ENCODE assay signal across 8 mouse cellular contexts in the genomic region with DNA sequence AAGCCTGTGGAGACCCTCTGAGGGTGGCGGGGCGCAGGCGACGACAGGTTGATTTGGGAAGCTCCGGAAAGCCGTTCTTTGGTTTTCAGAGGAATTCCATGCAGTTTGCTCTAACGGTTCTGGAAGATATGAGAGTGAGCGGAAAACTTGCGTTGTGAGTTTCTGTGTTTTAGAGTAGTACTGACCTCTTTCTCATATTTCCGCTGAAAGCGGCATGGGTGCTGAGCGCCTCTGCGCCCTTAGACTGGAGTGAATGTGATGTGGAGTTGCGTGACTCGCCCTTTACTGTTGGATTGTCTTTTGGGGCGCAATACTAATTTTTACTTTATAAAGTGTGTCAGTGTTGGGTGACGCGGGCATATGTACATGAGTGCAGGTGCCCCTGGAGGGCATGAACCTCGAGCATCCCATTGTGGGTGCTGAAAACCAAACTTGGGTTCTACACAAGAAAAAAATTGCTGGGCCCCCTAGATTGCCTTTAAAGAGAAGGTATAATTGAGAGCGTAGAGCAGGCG. TPM values are rescaled to one million over a fixed set of nuclear protein-coding genes. Genes with fewer than 3 reads are reported as not detected.
DNase-seq lines count a peak whose midpoint lies in the region; ATAC-seq and TF ChIP-seq lines count a peak whose summit lies in the region.

No protein-coding gene starts in this region.

- peaks cover 2 to 20% of the 10 kb centered on the region in 2 experiments for H3K36me3 ChIP-seq in CH12.LX (replicated peaks in 1 of 2; ENCODE audit: control insufficient read depth in 1 of 2, insufficient read depth in 1 of 2, low read length in 1 of 2)
- no peaks in the 10 kb centered on the region; the same call in 1 of the 2 replicates for H3K36me3 ChIP-seq in forebrain, embryonic 11.5 days (ENCODE audit: control insufficient read depth, insufficient read depth, low read length)
- 0 out of 2 replicates have a peak, but pooled peaks cover 3% of the 10 kb centered on the region for H3K36me3 ChIP-seq in limb, embryonic 15.5 days

- peak overlapping the region; percentile 88 for H3K4me2 ChIP-seq in CH12.LX (ENCODE audit: insufficient read depth, low read depth, poor library complexity, severe bottlenecking)
- peak overlapping the region; percentile 81 for H3K4me2 ChIP-seq in forebrain, embryonic 11.5 days (ENCODE audit: low read depth, low read length, severe bottlenecking)
- peak overlapping the region; percentile 81 for H3K4me2 ChIP-seq in limb, embryonic 15.5 days

- H3K79me2 ChIP-seq in CH12.LX (replicated peaks; ENCODE audit: control insufficient read depth, extremely low read depth, insufficient read depth, poor library complexity, severe bottlenecking), result peaks cover 39% of the 10 kb centered on the region

- H3K9me3 ChIP-seq in CH12.LX (replicated peaks; ENCODE audit: low read length), result peaks cover 2% of the 10 kb centered on the region
- no peaks in the 10 kb centered on the region for H3K9me3 ChIP-seq in forebrain, embryonic 11.5 days (ENCODE audit: control insufficient read depth, low read length)
- H3K9me3 ChIP-seq in limb, embryonic 15.5 days, result no peaks in the 10 kb centered on the region

- no peak for TF ChIP-seq POLR2A in CH12.LX (IDR thresholded peaks at IDR 0.05; ENCODE audit: low read depth, low read length)

- in situ Hi-C loops in CH12.LX (cut with MboI; ENCODE audit: low pct_ligation_motif_present, low pct_unique_long_range_greater_than_20kb, low sequenced_read_pairs), result no loop called here

- H3K9ac ChIP-seq in CH12.LX (ENCODE audit: insufficient read depth, low read depth), result peak overlapping the region; percentile 80
- H3K9ac ChIP-seq in forebrain, embryonic 11.5 days (ENCODE audit: low read length), result peak overlapping the region; percentile 95
- H3K9ac ChIP-seq in limb, embryonic 15.5 days, result peak overlapping the region; percentile 84

- peak; percentile 92 for DNase-seq in heart, adult 11 months
- no peak for DNase-seq in heart, postnatal 4 days
- DNase-seq in CH12.LX (ENCODE audit: extremely low read depth), result no peak
- no peak for DNase-seq in forebrain, embryonic 11.5 days (ENCODE audit: low spot score)
- peak; percentile 45 to 46 for DNase-seq in spleen, postnatal 10 days (ENCODE audit: low spot score in 2 of 2)
- DNase-seq in layer of hippocampus, postnatal 36 days, result no peak
- DNase-seq in urinary bladder, postnatal 36 days (ENCODE audit: low spot score in 2 of 2), result no peak

- dilution Hi-C loops in CH12.LX (cut with MboI; ENCODE audit: extremely low pct_ligation_motif_present, extremely low pct_unique_long_range_greater_than_20kb, low sequenced_read_pairs), result no loop called here

- WGBS in forebrain, embryonic 11.5 days, result 8% methylated on average over 21 of the region's 21 CpGs
- 4% methylated on average over 21 of the region's 21 CpGs for WGBS in limb, embryonic 15.5 days

- no peak for ATAC-seq in forebrain, embryonic 11.5 days (replicated peaks; ENCODE audit: low FRiP score)
- no peak for ATAC-seq in limb, embryonic 15.5 days (ENCODE audit: insufficient number of reproducible peaks, low FRiP score, low TSS enrichment, low read depth)

- H3K4me3 ChIP-seq in CH12.LX (replicated peaks in 1 of 3; ENCODE audit: low read depth in 2 of 3, low read length in 2 of 3, poor library complexity in 1 of 3), result peak overlapping the region; percentile 57 to 97 (median 89)
- H3K4me3 ChIP-seq in forebrain, embryonic 11.5 days (ENCODE audit: low read depth, low read length), result peak overlapping the region; percentile 99
- H3K4me3 ChIP-seq in limb, embryonic 15.5 days, result peak overlapping the region; percentile 93

- no peaks in the 10 kb centered on the region for H3K27me3 ChIP-seq in CH12.LX (replicated peaks)
- no peaks in the 10 kb centered on the region for H3K27me3 ChIP-seq in forebrain, embryonic 11.5 days (ENCODE audit: control insufficient read depth, insufficient read depth, low read length)
- H3K27me3 ChIP-seq in limb, embryonic 15.5 days, result no peaks in the 10 kb centered on the region

- H3K4me1 ChIP-seq in CH12.LX (ENCODE audit: control insufficient read depth in 1 of 2, insufficient read depth in 2 of 2), result peaks cover 0 to 22% of the 10 kb centered on the region in 2 experiments; a peak in 1 of 4 replicates
- H3K4me1 ChIP-seq in forebrain, embryonic 11.5 days (replicated peaks; ENCODE audit: control insufficient read depth, insufficient read depth, low read length), result no peaks in the 10 kb centered on the region
- H3K4me1 ChIP-seq in limb, embryonic 15.5 days, result peaks cover 11% of the 10 kb centered on the region

- TF ChIP-seq CTCF in CH12.LX (conservative IDR thresholded peaks at IDR 0.05 in 1 of 2, IDR thresholded peaks at IDR 0.05 in 1 of 2; ENCODE audit: low read depth in 2 of 2, low read length in 2 of 2), result no peak

- no peak for TF ChIP-seq RAD21 in CH12.LX (IDR thresholded peaks at IDR 0.05; ENCODE audit: low read depth, low read length)

- H3K27ac ChIP-seq in CH12.LX (ENCODE audit: insufficient read depth, low read depth), result peak overlapping the region; percentile 78
- H3K27ac ChIP-seq in forebrain, embryonic 11.5 days (ENCODE audit: low read depth, low read length), result no peak overlapping the region
- peak overlapping the region; percentile 90 for H3K27ac ChIP-seq in limb, embryonic 15.5 days

- no peak for TF ChIP-seq EP300 in CH12.LX (IDR thresholded peaks at IDR 0.05; ENCODE audit: low read length)

TF ChIP-seq in CH12.LX, 34 proteins besides CTCF, POLR2A, EP300 and RAD21:
- TF ChIP-seq MAX (IDR thresholded peaks at IDR 0.05; ENCODE audit: low read length) (peak; percentile 28; the same call in 1 of the 2 replicates), MXI1 (IDR thresholded peaks at IDR 0.05; ENCODE audit: low read depth, low read length) (peak; percentile 77; the same call in 1 of the 2 replicates), CHD1 (IDR thresholded peaks at IDR 0.05; ENCODE audit: low read depth, low read length) (0 out of 2 replicates have a peak, but pooled peaks have one; percentile 37), ELF1 (IDR thresholded peaks at IDR 0.05; ENCODE audit: low read depth, low read length) (no peak), IRF4 (IDR thresholded peaks at IDR 0.05; ENCODE audit: low read depth, low read length) (0 out of 2 replicates have a peak, but pooled peaks have one; percentile 12)

RNA-seq across cellular contexts. Expression of gene Smc4, which starts 1.8 kb away (rescaled TPM):
- total RNA-seq in heart, postnatal 4 days (2021), result 100 to 1,000 TPM in 1 of 2 experiments, 10 to 100 TPM in 1; 93.9 to 109 TPM
- total RNA-seq in CH12.LX (2012; rRNA removed) (57.2 and 68.8 TPM in 2 replicates), CH12.LX (2014; rRNA removed) (140 and 177 TPM in 2 replicates)
- 105 and 116 TPM in 2 replicates for polyA plus RNA-seq in CH12.LX (2012; ENCODE audit: insufficient read length, low read depth)
- polyA plus RNA-seq in forebrain, embryonic 11.5 days (2014; fragmentation: Nextera tagmentation; extraction: Ambion mirVana), result 231 and 258 TPM in 2 replicates
- polyA plus RNA-seq in limb, embryonic 15.5 days (2015; fragmentation: Nextera tagmentation; extraction: Ambion mirVana), result 141 and 143 TPM in 2 replicates
- 1 to 10 TPM; 6.9 to 7.5 TPM for total RNA-seq in layer of hippocampus, postnatal 36 days (2021)

RNA-seq across cellular contexts. Expression of gene Ift80, which starts 1.9 kb away (rescaled TPM):
- 10 to 100 TPM in 1 of 2 experiments, 1 to 10 TPM in 1; 8.4 to 11.6 TPM for total RNA-seq in heart, postnatal 4 days (2021)
- total RNA-seq in CH12.LX (2012; rRNA removed), result 9.6 and 10.8 TPM in 2 replicates
- 13.8 and 15.8 TPM in 2 replicates for total RNA-seq in CH12.LX (2014; rRNA removed)
- 11.5 and 13.3 TPM in 2 replicates for polyA plus RNA-seq in CH12.LX (2012; ENCODE audit: insufficient read length, low read depth)
- 19.6 and 24.0 TPM in 2 replicates for polyA plus RNA-seq in forebrain, embryonic 11.5 days (2014; fragmentation: Nextera tagmentation; extraction: Ambion mirVana)
- polyA plus RNA-seq in limb, embryonic 15.5 days (2015; fragmentation: Nextera tagmentation; extraction: Ambion mirVana), result 14.8 and 16.7 TPM in 2 replicates
- total RNA-seq in layer of hippocampus, postnatal 36 days (2021), result 10 to 100 TPM; 26.0 to 28.4 TPM

RNA-seq across cellular contexts. Expression of gene Trim59, which starts 38.3 kb away (rescaled TPM):
- total RNA-seq in heart, postnatal 4 days (2021), result 10 to 100 TPM; 31.4 to 35.3 TPM
- 7.4 and 8.6 TPM in 2 replicates for total RNA-seq in CH12.LX (2012; rRNA removed)
- total RNA-seq in CH12.LX (2014; rRNA removed), result 41.4 and 42.9 TPM in 2 replicates
- 28.5 and 29.1 TPM in 2 replicates for polyA plus RNA-seq in CH12.LX (2012; ENCODE audit: insufficient read length, low read depth)
- 223 and 243 TPM in 2 replicates for polyA plus RNA-seq in forebrain, embryonic 11.5 days (2014; fragmentation: Nextera tagmentation; extraction: Ambion mirVana)
- 71.2 and 79.4 TPM in 2 replicates for polyA plus RNA-seq in limb, embryonic 15.5 days (2015; fragmentation: Nextera tagmentation; extraction: Ambion mirVana)
- 10 to 100 TPM; 11.6 to 14.3 TPM for total RNA-seq in layer of hippocampus, postnatal 36 days (2021)

Comparison
In these comparisons a context has a peak if more than half of its experiments do, and no peak if none do; other contexts are left out.
1. DNase-seq: peak in heart, adult 11 months (single experiment) and spleen, postnatal 10 days (2 of 2); none in heart, postnatal 4 days (single experiment), CH12.LX (single experiment), forebrain, embryonic 11.5 days (single experiment), layer of hippocampus, postnatal 36 days (0 of 2) and urinary bladder, postnatal 36 days (0 of 2).
2. RNA of gene Smc4, which starts 1.8 kb away (total RNA-seq): 57.2 to 177 TPM in CH12.LX and 93.9 to 109 TPM in heart, postnatal 4 days; 6.9 to 7.5 TPM in layer of hippocampus, postnatal 36 days; every median in the first group is over 4 times any median in the second.
3. Peak in every context shown above with its lines, with median percentiles within 50 percentile points of each other: H3K4me2 ChIP-seq, H3K4me3 ChIP-seq and H3K9ac ChIP-seq.